Mouse (Mus musculus): ENCODE results near the gene Zfp800.

Zfp800 gene

GRCm38 (mm10) chr6:28308929-28309328 lies 88.9 kb downstream of the Zfp800 start:
- no peak for DNase-seq

- no peak for DNase-seq
Observed at GRCm38 (mm10) chr6:28306702-28307101, 91.1 kb downstream of the Zfp800 start.

DNA sequence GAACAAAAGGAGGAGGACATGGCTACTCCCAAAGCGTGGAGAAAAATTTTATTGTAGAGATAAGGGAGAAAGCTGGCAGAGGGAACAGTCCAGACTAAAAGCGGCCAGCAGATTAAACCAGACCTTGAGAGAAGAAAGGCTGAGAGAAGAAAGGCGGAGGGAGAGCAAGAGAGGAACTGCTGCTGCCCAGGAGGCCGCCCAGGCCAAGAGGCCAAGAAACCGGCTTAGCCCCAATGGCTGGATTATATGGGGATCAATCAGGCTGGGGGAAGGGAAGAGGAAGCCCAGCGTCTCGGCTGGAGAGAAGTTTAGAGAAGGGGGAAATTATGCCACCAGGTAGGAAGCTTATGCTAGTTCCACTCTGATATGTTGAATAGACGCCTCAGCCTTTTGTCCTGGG lies 101.5 kb downstream of the Zfp800 start:
- DNase-seq: no peak

GRCm38 (mm10) chr6:28295581-28295980 lies 102.2 kb downstream of the Zfp800 start:
- DNase-seq: no peak

GRCm38 (mm10) chr6:28292810-28293209 lies 105.0 kb downstream of the Zfp800 start:
- no peak for DNase-seq

DNA sequence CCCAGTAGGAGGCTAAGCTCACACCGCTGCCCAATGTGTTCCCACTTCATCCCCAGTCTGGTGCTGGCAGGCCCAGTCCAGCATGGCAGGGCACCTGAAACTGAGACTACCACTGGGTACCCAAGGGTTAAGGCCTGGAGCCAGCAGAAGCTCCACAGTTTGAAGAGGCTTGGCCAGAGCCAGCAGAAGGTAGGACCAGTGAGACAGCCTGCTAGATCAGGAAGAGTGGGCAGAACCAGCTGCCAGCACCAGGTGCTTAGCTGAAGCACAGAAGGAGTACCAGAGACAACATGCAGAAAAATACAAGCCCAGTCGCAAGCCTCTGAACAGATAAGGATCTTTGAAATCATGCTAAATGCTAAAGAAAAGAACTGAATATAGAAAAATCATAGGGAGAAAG lies 117.9 kb downstream of the Zfp800 start:
- no peak for DNase-seq

- DNase-seq: no peak
Observed at GRCm38 (mm10) chr6:28262198-28262621, 135.6 kb downstream of the Zfp800 start.

DNA sequence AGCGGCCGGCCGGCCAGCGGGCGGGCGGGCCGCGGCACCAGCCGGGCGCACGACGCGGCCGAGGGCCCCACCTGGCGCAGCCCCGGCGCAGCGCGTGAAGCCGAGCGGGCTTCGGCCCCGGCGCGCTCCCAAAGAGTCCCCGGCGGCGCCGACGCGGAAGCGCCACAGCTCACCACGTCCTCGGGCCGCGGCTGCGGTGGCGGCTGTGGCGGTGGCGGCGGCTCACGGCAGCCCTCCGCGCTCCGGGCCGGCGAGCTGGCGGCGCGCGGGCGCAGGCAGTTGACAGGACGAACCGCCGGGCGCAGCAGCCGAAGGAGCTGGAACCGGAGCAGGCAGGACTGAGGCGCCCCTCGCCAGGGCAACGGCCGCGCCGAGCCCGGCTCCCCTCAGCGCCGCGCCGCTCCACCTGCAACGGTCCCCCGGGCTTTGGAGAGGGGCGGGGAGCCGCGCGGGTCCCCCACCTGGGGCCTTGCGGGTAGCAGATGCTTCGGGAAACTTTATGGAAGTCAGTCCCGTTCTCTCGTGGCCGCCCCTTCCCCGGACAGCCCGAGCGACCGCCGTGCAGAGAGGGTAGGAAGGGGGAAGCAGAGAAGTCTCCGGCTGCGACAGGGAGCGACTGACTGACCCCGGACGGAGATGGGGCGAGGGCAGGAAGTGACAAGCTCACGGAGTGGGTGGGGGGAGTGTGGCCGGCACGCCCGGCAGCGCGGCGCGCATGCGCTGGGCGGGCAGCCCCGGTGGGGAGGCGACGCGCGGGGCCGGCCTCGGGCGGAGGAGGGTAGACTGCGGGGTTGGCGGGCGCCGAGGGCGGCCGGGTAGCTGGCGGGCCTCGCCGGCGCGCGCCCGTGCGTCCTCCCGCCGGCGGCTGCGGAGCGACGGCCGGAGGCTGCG lies 136.3 kb downstream of the Zfp800 start:
- DNase-seq: peak; percentile 91

DNA sequence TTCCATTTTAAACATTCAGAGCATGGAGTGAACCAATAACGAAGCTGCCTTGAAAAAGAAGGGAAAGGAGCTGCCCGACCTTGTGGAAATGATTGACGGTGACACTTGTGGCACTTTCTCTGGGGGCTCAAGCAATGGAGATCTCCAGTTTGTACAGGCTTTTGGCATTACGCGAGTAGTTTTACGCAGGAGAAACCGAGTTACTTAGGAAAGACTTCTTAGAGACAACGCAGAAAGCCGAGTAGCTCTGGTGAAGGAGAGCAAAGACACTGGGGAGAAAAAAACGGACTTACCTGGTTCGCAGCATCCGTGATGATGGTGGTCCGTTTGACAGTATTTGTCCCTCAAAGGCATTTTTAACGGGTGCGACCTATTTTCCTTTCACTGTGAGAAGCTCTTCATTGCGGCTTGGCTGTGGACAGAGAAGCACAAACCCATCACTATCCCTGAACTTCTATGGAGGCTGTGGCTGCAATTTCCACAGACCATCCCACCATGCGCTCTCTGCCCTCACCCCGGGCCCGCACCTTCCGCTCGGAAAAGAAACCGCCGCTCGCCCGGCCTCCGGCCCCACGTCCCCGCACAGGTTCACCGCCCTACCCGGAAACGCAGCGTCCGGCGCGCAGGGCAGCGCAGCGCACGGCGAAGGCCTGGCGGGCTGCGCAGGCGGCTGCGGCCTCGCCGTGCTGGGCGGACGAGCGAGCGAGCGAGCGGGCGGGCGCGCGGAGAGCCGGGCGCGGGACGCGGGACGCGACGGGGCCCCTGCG lies 137.2 kb downstream of the Zfp800 start:
- peak; percentile 31 for DNase-seq

GRCm38 (mm10) chr6:28259750-28260149 lies 138.1 kb downstream of the Zfp800 start:
- no peak for DNase-seq

DNA sequence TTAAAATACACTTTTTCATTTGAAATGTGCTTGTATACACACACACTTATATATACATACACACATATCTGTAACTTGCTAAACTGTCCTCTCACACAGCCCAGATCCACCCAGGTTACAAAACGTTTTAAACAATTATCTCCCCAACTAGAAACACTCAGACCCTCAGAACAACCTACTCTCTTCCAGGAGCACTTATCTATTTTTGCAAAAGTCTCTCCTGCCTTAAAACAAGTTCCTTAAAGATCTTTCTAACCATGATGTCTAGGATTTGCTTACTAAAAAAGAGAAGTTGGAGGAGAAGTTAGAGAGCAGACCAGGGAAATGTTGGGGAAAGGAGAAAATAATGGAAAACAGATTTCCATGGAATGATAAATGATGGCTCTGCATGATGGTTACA lies 139.4 kb downstream of the Zfp800 start:
- DNase-seq: no peak

- DNase-seq: no peak
Observed at GRCm38 (mm10) chr6:28257772-28258171, 140.0 kb downstream of the Zfp800 start.

- no peak for DNase-seq
Observed at GRCm38 (mm10) chr6:28252790-28253189, 145.0 kb downstream of the Zfp800 start.

- no peak for DNase-seq
Observed at GRCm38 (mm10) chr6:28248211-28248610, 149.6 kb downstream of the Zfp800 start.

DNA sequence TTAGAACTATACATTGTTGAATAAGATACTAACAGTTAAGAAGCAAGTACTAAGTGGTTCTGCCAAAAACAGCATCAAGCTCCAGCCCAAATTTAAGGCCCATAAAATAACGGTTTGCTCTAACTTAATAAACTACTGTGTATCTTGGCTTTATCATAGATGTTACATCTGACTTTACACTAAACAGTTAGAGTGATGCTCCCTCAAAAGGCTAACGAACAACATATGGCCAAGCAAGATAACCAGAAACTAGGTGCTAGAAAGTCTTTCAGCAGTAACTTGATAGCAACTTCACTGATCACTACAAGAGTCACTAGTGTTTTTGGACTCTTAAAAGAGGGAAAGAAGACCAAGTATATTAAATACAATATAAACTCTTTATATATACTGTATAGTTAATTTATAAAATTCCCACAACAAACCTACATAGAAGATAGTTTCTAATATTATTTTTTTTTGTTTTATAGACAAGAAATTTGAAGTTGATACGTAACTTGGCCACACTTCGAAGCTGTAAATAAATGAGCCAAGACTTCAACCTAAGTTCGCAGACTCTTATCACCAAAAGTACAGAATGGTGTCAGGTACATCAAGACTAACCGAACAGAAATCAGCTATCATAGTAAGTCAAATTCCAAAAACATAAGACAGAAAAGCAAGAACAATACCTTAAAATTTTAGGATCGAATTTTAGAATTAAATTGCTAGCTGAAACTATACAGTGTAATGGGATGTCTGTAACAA lies 165.0 kb downstream of the Zfp800 start:
- DNase-seq: no peak

GRCm38 (mm10) chr6:28228085-28228484 lies 169.7 kb downstream of the Zfp800 start:
- no peak for DNase-seq

DNA sequence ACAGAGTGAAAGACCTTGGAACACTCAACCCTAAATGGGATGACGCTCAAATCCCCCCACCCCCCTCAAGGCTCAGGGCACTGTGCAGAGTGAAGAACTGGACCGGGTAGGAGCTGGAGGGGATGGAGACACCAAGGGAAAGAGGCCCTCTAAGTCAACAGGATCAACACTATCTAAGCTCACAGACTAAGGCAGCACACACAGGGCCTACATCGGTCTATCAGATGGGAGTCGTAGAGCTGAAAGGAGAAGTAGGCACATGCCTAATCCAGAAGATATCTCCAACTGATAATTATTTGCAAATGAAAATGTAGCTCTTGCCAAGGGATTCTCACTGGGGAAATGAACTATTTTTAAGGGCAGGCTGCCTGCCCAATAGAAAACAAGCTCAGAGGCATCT lies 176.8 kb downstream of the Zfp800 start:
- no peak for DNase-seq

- DNase-seq: no peak
Observed at GRCm38 (mm10) chr6:28218386-28218785, 179.4 kb downstream of the Zfp800 start.

DNA sequence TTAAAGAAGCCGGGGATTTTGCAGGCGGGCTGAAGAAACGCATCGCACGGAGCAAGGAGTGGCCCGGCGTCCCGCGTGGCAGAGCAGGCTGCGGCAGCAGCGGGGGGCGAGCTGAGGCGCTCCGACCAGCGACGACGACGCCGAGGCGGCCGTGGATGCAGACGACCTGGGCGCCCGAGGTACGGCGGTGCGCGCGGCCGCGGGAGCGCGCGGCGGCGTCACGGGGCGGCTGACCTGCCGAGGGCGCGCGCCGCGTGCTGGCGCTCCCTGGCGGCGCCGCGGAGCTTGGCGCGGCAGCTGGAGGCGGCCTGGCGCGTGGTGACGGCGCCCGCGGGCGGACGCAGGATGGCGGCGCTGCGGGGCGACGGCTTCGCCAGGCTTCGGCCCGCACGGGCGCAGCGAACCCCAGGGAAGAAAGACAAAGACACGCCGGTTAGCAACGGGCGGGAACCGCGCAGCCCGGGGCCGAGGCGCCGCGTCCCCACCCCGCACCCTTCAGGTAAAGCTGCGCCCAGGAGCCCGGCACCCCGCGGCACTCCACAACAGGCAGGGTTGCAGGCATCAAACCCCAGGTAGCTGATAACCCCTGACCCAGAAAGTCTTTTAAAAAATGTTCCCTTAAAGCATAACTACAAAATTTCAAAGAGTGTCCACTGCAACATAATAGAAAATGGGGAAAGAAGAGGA lies 182.4 kb downstream of the Zfp800 start:
- DNase-seq: peak; percentile 74

DNA sequence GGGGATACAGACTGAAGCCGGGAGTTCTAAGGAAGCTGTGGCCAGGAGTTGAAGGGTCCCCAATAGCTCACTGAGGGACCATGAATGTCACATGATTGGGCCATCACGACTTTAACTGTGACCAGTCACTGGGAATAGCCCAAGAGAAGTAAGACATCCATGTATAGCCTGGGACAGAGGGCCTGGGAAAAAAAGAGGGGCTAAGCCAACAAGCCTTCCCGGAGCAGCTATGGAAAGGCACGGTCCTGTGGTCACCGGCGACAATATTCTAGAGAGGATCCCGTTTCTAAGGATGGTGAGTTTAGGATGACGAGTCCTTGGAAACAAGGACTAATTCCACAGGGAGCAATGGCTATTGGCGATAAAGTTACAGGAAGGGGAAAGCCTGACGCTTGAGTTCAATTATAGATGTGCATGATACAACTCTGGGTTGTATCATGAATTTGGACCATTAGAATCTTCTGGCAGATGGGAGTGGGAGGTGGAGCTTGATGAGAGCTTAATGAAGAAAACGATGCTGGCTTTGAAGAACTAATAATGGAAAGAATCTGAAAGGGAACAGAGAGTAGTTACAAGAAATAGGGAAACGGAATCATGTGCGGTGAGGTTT lies 183.0 kb downstream of the Zfp800 start:
- no peak for DNase-seq

DNA sequence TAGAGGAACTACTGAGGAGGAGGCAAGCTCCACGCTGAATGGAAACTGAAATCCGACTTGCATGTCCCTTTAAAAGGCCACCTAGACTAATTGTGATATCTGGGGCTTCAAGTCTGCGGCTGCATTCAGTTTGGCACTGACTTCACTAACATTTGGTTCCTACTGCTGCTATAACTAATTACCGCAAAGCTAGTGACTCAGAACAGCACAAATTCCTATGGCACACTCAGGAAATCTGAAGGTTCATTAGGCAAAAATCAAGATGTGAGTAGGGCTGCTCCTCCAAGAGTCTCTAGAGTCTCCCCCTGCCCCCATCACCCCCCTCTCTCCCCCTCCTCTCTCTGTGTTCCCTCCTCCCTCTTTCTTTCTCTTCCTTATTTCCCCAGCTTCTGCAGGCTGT lies 194.4 kb downstream of the Zfp800 start:
- no peak for DNase-seq

DNA sequence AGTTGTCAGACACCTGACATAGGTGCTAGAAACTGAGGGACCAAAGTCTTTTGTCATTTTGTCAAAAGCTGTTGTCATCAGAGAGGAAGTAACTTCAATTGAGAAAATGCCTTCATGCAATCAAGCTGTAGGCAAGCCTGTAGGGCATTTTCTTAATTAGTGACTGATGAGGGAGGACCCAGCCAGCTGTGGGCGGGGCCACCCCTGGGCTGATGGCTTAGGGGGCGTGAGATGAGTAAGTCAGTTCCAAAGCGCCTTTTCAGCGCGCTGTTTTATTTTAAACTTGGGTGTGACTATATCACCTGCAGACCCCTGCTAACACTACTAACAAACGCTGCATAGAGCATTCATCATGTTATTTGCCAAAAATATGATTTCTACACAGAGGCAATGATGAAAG lies 195.0 kb downstream of the Zfp800 start:
- no peak for DNase-seq
